Mouse (Mus musculus): ENCODE data around the gene Dcakd.

The Dcakd gene

GRCm38 (mm10) chr11:102971604-102972003 is 56.5 kb downstream of the Dcakd start:
- DNase-seq = no peak

GRCm38 (mm10) chr11:102964547-102965091 is 63.5 kb downstream of the Dcakd start:
- no peak for DNase-seq

GRCm38 (mm10) chr11:102963855-102964546 is 64.1 kb downstream of the Dcakd start:
- no peak for DNase-seq

GRCm38 (mm10) chr11:102963246-102963854 is 64.8 kb downstream of the Dcakd start:
- no peak for DNase-seq

- DNase-seq = no peak
Observed at GRCm38 (mm10) chr11:102962861-102963245, 65.3 kb downstream of the Dcakd start.

- DNase-seq = no peak
Observed at GRCm38 (mm10) chr11:102961082-102961481, 67.1 kb downstream of the Dcakd start.

- DNase-seq = no peak
Observed at GRCm38 (mm10) chr11:102958870-102959269, 69.3 kb downstream of the Dcakd start.

- DNase-seq = no peak
Observed at GRCm38 (mm10) chr11:102958431-102958830, 69.7 kb downstream of the Dcakd start.

- DNase-seq = no peak
Observed at GRCm38 (mm10) chr11:102957692-102958091, 70.4 kb downstream of the Dcakd start.

GRCm38 (mm10) chr11:102956962-102957614 is 71.0 kb downstream of the Dcakd start:
- no peak for DNase-seq

GRCm38 (mm10) chr11:102952922-102953321 is 75.2 kb downstream of the Dcakd start:
- DNase-seq = no peak

GRCm38 (mm10) chr11:102948043-102948961 is 79.8 kb downstream of the Dcakd start:
- peak; percentile 69 for DNase-seq

- DNase-seq = no peak
Observed at GRCm38 (mm10) chr11:102946992-102947343, 81.2 kb downstream of the Dcakd start.

GRCm38 (mm10) chr11:102946265-102946991 is 81.7 kb downstream of the Dcakd start, which contains the start of gene C1ql1:
Gene C1ql1, minus strand, starts transcription at chr11:102946688.
- DNase-seq = peak; percentile 74

GRCm38 (mm10) chr11:102945306-102946264 is 82.5 kb downstream of the Dcakd start:
- no peak for DNase-seq

Data from kidney, adult 11 months (tissue).